Mouse (Mus musculus) c-Kit-negative CD71-positive TER-119-positive erythroid progenitor cells, embryonic 14.5 days (primary cell): Measurements from ENCODE around the gene 4930407I10Rik.

Experiments used
- DNase-seq: peaks from one replicate; pipeline ENCODE4 v3.0.0-alpha.2; 2013; ENCODE audit warnings: low read depth, low spot score

4930407I10Rik gene

GRCm38 (mm10) chr15:82058719-82059201 lies at the start of gene 4930407I10Rik:
Gene 4930407I10Rik, plus strand, starts transcription at chr15:82059151.
- no peak for DNase-seq

GRCm38 (mm10) chr15:82011947-82012346 lies 47.0 kb upstream of the 4930407I10Rik start:
- DNase-seq = no peak

- DNase-seq = no peak
These were observed 44.1 kb upstream of the 4930407I10Rik start for GRCm38 (mm10) chr15:82014745-82015391.

- peak; percentile 35 for DNase-seq
These were observed 43.4 kb upstream of the 4930407I10Rik start for GRCm38 (mm10) chr15:82015392-82016100.

GRCm38 (mm10) chr15:82016101-82016808 lies 42.7 kb upstream of the 4930407I10Rik start:
- DNase-seq = peak; percentile 98

- DNase-seq = peak; percentile 12
These were observed 42.1 kb upstream of the 4930407I10Rik start for GRCm38 (mm10) chr15:82016830-82017229.

GRCm38 (mm10) chr15:82017461-82017860 lies 41.5 kb upstream of the 4930407I10Rik start:
- DNase-seq = no peak

- no peak for DNase-seq
These were observed 39.7 kb upstream of the 4930407I10Rik start for GRCm38 (mm10) chr15:82019288-82019687.

GRCm38 (mm10) chr15:82022535-82023088 lies 36.3 kb upstream of the 4930407I10Rik start:
- no peak for DNase-seq

- no peak for DNase-seq
These were observed 34.9 kb upstream of the 4930407I10Rik start for GRCm38 (mm10) chr15:82023965-82024635.

- DNase-seq = no peak
These were observed 31.7 kb upstream of the 4930407I10Rik start for GRCm38 (mm10) chr15:82027276-82027675.

- no peak for DNase-seq
These were observed 31.2 kb upstream of the 4930407I10Rik start for GRCm38 (mm10) chr15:82027726-82028125.

GRCm38 (mm10) chr15:82032386-82032785 lies 26.6 kb upstream of the 4930407I10Rik start:
- DNase-seq = no peak

- no peak for DNase-seq
These were observed 25.2 kb upstream of the 4930407I10Rik start, which contains the start of gene Desi1 for GRCm38 (mm10) chr15:82033762-82034161. Gene Desi1, minus strand, starts transcription at chr15:82033862.

GRCm38 (mm10) chr15:82035904-82036689 lies 22.9 kb upstream of the 4930407I10Rik start:
- DNase-seq = no peak

- peak; percentile 29 for DNase-seq
These were observed 18.3 kb upstream of the 4930407I10Rik start for GRCm38 (mm10) chr15:82040650-82041049.

GRCm38 (mm10) chr15:82044166-82044784 lies 14.7 kb upstream of the 4930407I10Rik start:
- DNase-seq = no peak

- DNase-seq = no peak
These were observed 12.6 kb upstream of the 4930407I10Rik start for GRCm38 (mm10) chr15:82046246-82046891.

GRCm38 (mm10) chr15:82047080-82047883 lies 11.7 kb upstream of the 4930407I10Rik start, which contains the start of gene Snu13:
Gene Snu13, minus strand, starts transcription at chr15:82047598.
- peak; percentile 73 for DNase-seq
